Mouse (Mus musculus) kidney, adult 2 months (tissue): ENCODE results near the gene Tasp1.

Source experiments
- CTCF ChIP-seq: fragments of 200-500 bp; conservative IDR thresholded peaks from 2 replicates; pipeline ENCODE4 v1.5.1; 2011; ENCODE audit warnings: low read depth, mild to moderate bottlenecking, control low read depth, low read length, moderate library complexity, mixed read lengths; ENCODE audit not compliant: insufficient read depth, insufficient read length
- POLR2A ChIP-seq: fragments of 200-500 bp; IDR thresholded peaks from one replicate; pipeline ENCODE4 v1.6.1; 2011; ENCODE audit warnings: low read depth, low read length, control low read depth

GRCm38 (mm10) chr2:140060092-140060867 lies 6.3 kb downstream of the Tasp1 start:
- TF ChIP-seq CTCF (no peak), POLR2A (no peak)
